Mouse (Mus musculus) gastrocnemius, postnatal 36 days (tissue): ENCODE measurements at regions not wholly inside any gene's neighbourhood (a gene's known extent, or its start where the extent isn't known, plus 50 kb on each side); places are given as distances from the start of the nearest gene placed in this dataset.
"Not testable (repeated sequence)": the region's sequence is repeated elsewhere in the genome, so short reads cannot be mapped to it uniquely, and the experiment has no call there.

Experiments
- DNase-seq, 2 experiments: peaks; one replicate each; pipeline ENCODE4 v3.0.0; 2022
- intact Hi-C: fragments of 180-260 bp; cut with DNase I; formaldehyde crosslinking; loops from one replicate; pipeline ENCODE4 v1.15.1; 2025

- intact Hi-C loops = no loop called here
- no peak for DNase-seq
Measured at GRCm38 (mm10) chr3:80070726-80071125, 186.4 kb downstream of the Fam198b start.

- DNase-seq = peak; percentile 24 to 26
- intact Hi-C loops = no loop called here
Measured at GRCm38 (mm10) chr3:80079801-80080418, 195.6 kb downstream of the Fam198b start.

- no peak for DNase-seq
- intact Hi-C loops = no loop called here
Measured at GRCm38 (mm10) chr3:80081210-80081609, 196.9 kb downstream of the Fam198b start.

GRCm38 (mm10) chr3:80082780-80083519 lies 198.6 kb downstream of the Fam198b start:
- DNase-seq = no peak
- intact Hi-C loops = no loop called here

- intact Hi-C loops = no loop called here
- DNase-seq = no peak
Measured at GRCm38 (mm10) chr3:80084168-80084567, 199.8 kb downstream of the Fam198b start.

- DNase-seq = peak in 1 of 2 experiments; percentile 6
- intact Hi-C loops = no loop called here
Measured at GRCm38 (mm10) chr3:80099625-80100024, 215.3 kb downstream of the Fam198b start.

GRCm38 (mm10) chr3:80120177-80120736 lies 235.9 kb downstream of the Fam198b start:
- intact Hi-C loops = no loop called here
- DNase-seq = no peak

- intact Hi-C loops = no loop called here
Measured at GRCm38 (mm10) chr3:80123666-80124065, 239.3 kb downstream of the Fam198b start.

GRCm38 (mm10) chr3:80124621-80125020 lies 240.3 kb downstream of the Fam198b start:
- intact Hi-C loops = no loop called here
- DNase-seq = no peak

More at GRCm38 (mm10) chr3:80123666-80124065, 239.3 kb downstream of the Fam198b start:
- DNase-seq = no peak

GRCm38 (mm10) chr3:80141697-80142096 lies 257.4 kb downstream of the Fam198b start:
- DNase-seq = no peak
- intact Hi-C loops = no loop called here

- intact Hi-C loops = no loop called here
- no peak for DNase-seq
Measured at GRCm38 (mm10) chr3:80160473-80160872, 276.1 kb downstream of the Fam198b start.

- intact Hi-C loops = no loop called here
- DNase-seq = no peak
Measured at GRCm38 (mm10) chr3:80181749-80182148, 297.4 kb downstream of the Fam198b start.

GRCm38 (mm10) chr3:80182161-80182560 lies 297.8 kb downstream of the Fam198b start:
- intact Hi-C loops, DNase-seq: not testable (repeated sequence)

- DNase-seq = no peak
Measured at GRCm38 (mm10) chr3:80187406-80187805, 303.1 kb downstream of the Fam198b start.

GRCm38 (mm10) chr3:80200904-80201303 lies 316.6 kb downstream of the Fam198b start:
- DNase-seq = no peak
- intact Hi-C loops = no loop called here

More at GRCm38 (mm10) chr3:80187406-80187805, 303.1 kb downstream of the Fam198b start:
- intact Hi-C loops = no loop called here

GRCm38 (mm10) chr3:80204821-80205220 lies 320.5 kb downstream of the Fam198b start:
- no peak for DNase-seq
- intact Hi-C loops = no loop called here

- DNase-seq = no peak
- intact Hi-C loops = no loop called here
Measured at GRCm38 (mm10) chr3:80205351-80205750, 321.0 kb downstream of the Fam198b start.

- intact Hi-C loops = no loop called here
- no peak for DNase-seq
Measured at GRCm38 (mm10) chr3:80207022-80207421, 322.7 kb downstream of the Fam198b start.

GRCm38 (mm10) chr3:80208028-80208427 lies 323.7 kb downstream of the Fam198b start:
- DNase-seq = no peak
- intact Hi-C loops = no loop called here

- no peak for DNase-seq
- intact Hi-C loops = no loop called here
Measured at GRCm38 (mm10) chr3:80209596-80209995, 325.3 kb downstream of the Fam198b start.

GRCm38 (mm10) chr3:80211323-80212109 lies 327.2 kb downstream of the Fam198b start:
- DNase-seq = no peak
- intact Hi-C loops = no loop called here
